Mouse (Mus musculus): Measurements from ENCODE around the gene Dcxr.

Dcxr gene

GRCm38 (mm10) chr11:120729432-120730050 is 2.5 kb upstream of the Dcxr start:
- peak; percentile 75 for DNase-seq

GRCm38 (mm10) chr11:120728530-120729240 is 1.6 kb upstream of the Dcxr start:
- DNase-seq: no peak

GRCm38 (mm10) chr11:120727564-120727963 is 483 bp upstream of the Dcxr start:
- DNase-seq: no peak

- DNase-seq: peak; percentile 49
These were observed 575 bp downstream of the Dcxr start for GRCm38 (mm10) chr11:120726243-120727168.

- DNase-seq: no peak
These were observed 3.6 kb downstream of the Dcxr start for GRCm38 (mm10) chr11:120723509-120723908.

GRCm38 (mm10) chr11:120722761-120723382 is 4.2 kb downstream of the Dcxr start:
- DNase-seq: peak; percentile 57

GRCm38 (mm10) chr11:120722067-120722630 is 4.9 kb downstream of the Dcxr start:
- DNase-seq: no peak

- peak; percentile 88 for DNase-seq
These were observed 5.7 kb downstream of the Dcxr start, which contains the start of gene Rac3 for GRCm38 (mm10) chr11:120721124-120722066. Gene Rac3 (plus strand): TSS chr11:120721470.

GRCm38 (mm10) chr11:120720450-120720849 is 6.6 kb downstream of the Dcxr start:
- peak; percentile 95 for DNase-seq

GRCm38 (mm10) chr11:120719841-120720376 is 7.2 kb downstream of the Dcxr start:
- no peak for DNase-seq

GRCm38 (mm10) chr11:120719242-120719641 is 7.8 kb downstream of the Dcxr start:
- DNase-seq: no peak

GRCm38 (mm10) chr11:120715131-120715530 is 11.9 kb downstream of the Dcxr start:
- no peak for DNase-seq

- no peak for DNase-seq
These were observed 12.5 kb downstream of the Dcxr start for GRCm38 (mm10) chr11:120714546-120714945.

GRCm38 (mm10) chr11:120713580-120714518 is 13.2 kb downstream of the Dcxr start, which contains the start of the genes Cenpx and Lrrc45:
Gene Cenpx (minus strand): TSS chr11:120713738.
Gene Lrrc45 (plus strand): TSS chr11:120713925.
- DNase-seq: peak; percentile 97

GRCm38 (mm10) chr11:120712771-120713568 is 14.1 kb downstream of the Dcxr start:
- peak; percentile 77 for DNase-seq

- DNase-seq: no peak
These were observed 15.0 kb downstream of the Dcxr start for GRCm38 (mm10) chr11:120711980-120712604.

GRCm38 (mm10) chr11:120710672-120711071 is 16.4 kb downstream of the Dcxr start:
- DNase-seq: no peak

- no peak for DNase-seq
These were observed 17.5 kb downstream of the Dcxr start for GRCm38 (mm10) chr11:120709551-120709950.
